Mouse (Mus musculus): Measurements from ENCODE around the gene Snx30. TPM values are rescaled to one million over a fixed set of nuclear protein-coding genes. Genes with fewer than 3 reads are reported as not detected.

Snx30 gene
- total and polyA plus RNA-seq, 3 experiments: 4.2 to 8.6 TPM; not detected in 1

DNA sequence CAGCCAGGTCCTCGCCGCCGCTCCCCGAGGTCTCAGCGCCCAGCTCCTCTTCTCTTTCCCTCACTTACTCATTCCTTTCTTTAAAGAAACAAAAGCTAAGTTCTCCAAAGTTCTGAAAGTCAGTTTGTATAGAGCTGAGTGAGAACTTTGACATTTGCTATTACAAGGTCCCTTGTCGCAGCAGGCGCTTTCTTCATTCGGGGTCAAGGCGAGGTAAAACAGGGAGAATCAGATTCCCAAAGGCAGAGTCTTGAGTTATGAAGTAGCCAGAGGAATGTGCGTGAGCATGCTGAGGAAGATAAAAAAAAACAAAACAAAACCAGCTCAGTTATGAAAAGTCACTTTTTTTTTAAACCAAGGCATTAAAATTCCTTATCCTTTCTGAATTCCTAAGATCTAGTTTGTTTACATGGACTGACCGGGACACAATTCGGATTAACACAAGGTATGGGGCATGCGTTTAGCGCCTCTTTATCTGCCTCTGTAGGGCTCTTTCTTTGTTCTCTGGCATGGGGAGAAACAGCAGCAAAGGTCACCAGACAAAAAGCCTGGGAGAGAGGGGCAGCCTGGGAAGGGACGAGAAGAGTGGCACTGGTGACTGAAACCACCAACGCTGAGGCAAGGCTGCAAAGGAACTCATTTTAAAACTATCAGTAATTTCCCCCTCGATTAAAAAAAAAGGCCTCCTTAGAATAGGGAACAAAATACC lies 33.3 kb upstream of the Snx30 start:
- H3K27ac ChIP-seq (ENCODE audit: control insufficient read depth, low read depth, low read length): no peak overlapping the region
- no peaks in the 10 kb centered on the region for H3K9me3 ChIP-seq (replicated peaks; ENCODE audit: insufficient read depth, low read length)
- no peak overlapping the region for H3K4me3 ChIP-seq (ENCODE audit: control insufficient read depth in 1 of 2, insufficient read depth in 1 of 2, low read depth in 2 of 2, low read length in 2 of 2)
- H3K36me3 ChIP-seq (ENCODE audit: control insufficient read depth in 1 of 2, insufficient read depth in 2 of 2, low read length in 2 of 2): peaks cover 21 to 37% of the 10 kb centered on the region in 2 experiments
- TF ChIP-seq USF2 (IDR thresholded peaks at IDR 0.05; ENCODE audit: borderline replicate concordance in 1 of 2, insufficient read depth in 1 of 2, low read depth in 1 of 2, low read length in 2 of 2): no peak
- TF ChIP-seq ETS1 (IDR thresholded peaks at IDR 0.05; ENCODE audit: low read depth, low read length): no peak
- peaks cover 10 to 18% of the 10 kb centered on the region in 2 experiments for H3K4me1 ChIP-seq (ENCODE audit: control insufficient read depth in 1 of 2, insufficient read depth in 2 of 2, low read length in 2 of 2)
- no peaks in the 10 kb centered on the region for H3K27me3 ChIP-seq (ENCODE audit: control insufficient read depth in 1 of 2, insufficient read depth in 2 of 2, low read length in 2 of 2)
- H3K79me2 ChIP-seq (ENCODE audit: control insufficient read depth, insufficient read depth, low read length, poor library complexity): peaks cover 17% of the 10 kb centered on the region
- DNase-seq (ENCODE audit: low read depth, low spot score): no peak
- no peak overlapping the region for H3K9ac ChIP-seq (ENCODE audit: control insufficient read depth, low read depth, low read length, poor library complexity, severe bottlenecking)

DNA sequence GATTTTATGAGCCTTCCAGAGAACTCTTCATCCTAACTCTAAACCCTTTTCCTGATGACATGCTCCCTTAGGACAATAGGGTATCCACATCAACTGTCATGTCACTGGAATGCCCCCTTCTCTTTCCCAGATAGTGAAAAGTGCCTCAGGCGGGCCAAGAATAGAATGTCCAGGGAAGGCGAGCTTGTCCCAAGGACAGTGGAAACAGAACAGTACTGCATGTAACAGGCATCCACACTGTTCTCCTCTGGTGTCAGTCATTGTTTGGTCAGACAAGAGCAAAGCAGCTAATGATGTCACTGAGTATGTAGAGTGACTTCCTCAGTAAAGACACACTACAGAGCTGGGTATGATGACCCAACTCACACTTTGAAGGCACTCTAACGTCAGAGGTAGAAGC lies 27.8 kb upstream of the Snx30 start:
- H3K9me3 ChIP-seq (replicated peaks; ENCODE audit: insufficient read depth, low read length): no peaks in the 10 kb centered on the region
- TF ChIP-seq CHD2 (IDR thresholded peaks at IDR 0.05; ENCODE audit: low read length) (no peak), POLR2AphosphoS2 (IDR thresholded peaks at IDR 0.05; ENCODE audit: low read length) (no peak), HCFC1 (IDR thresholded peaks at IDR 0.05; ENCODE audit: low read depth, low read length) (no peak), TBP (IDR thresholded peaks at IDR 0.05; ENCODE audit: low read depth, low read length) (no peak), ELF1 (IDR thresholded peaks at IDR 0.05; ENCODE audit: low read depth, low read length) (no peak), MXI1 (IDR thresholded peaks at IDR 0.05; ENCODE audit: low read depth, low read length) (no peak), SMC3 (IDR thresholded peaks at IDR 0.05; ENCODE audit: low read depth, low read length) (no peak), ZMIZ1 (IDR thresholded peaks at IDR 0.05; ENCODE audit: low read depth, low read length) (no peak), MAFK (IDR thresholded peaks at IDR 0.05; ENCODE audit: borderline replicate concordance, low read depth, low read length) (no peak), MAX (IDR thresholded peaks at IDR 0.05; ENCODE audit: low read length) (no peak), USF1 (IDR thresholded peaks at IDR 0.05; ENCODE audit: low read depth, low read length) (no peak), POLR2A (IDR thresholded peaks at IDR 0.05; ENCODE audit: control insufficient read depth in 1 of 2, insufficient read depth in 1 of 2, low read depth in 1 of 2, low read length in 2 of 2, poor library complexity in 1 of 2) (no peak), CHD1 (IDR thresholded peaks at IDR 0.05; ENCODE audit: low read depth, low read length) (no peak), TCF12 (IDR thresholded peaks at IDR 0.05; ENCODE audit: low read depth, low read length) (no peak), GATA1 (IDR thresholded peaks at IDR 0.05; ENCODE audit: low read depth, low read length) (no peak), UBTF (IDR thresholded peaks at IDR 0.05; ENCODE audit: borderline replicate concordance, insufficient read depth, low read depth, low read length) (no peak)
- peaks cover 34 to 45% of the 10 kb centered on the region in 2 experiments for H3K36me3 ChIP-seq (ENCODE audit: control insufficient read depth in 1 of 2, insufficient read depth in 2 of 2, low read length in 2 of 2)
- no peak overlapping the region for H3K27ac ChIP-seq (ENCODE audit: control insufficient read depth, low read depth, low read length)
- no peak overlapping the region for H3K9ac ChIP-seq (ENCODE audit: control insufficient read depth, low read depth, low read length, poor library complexity, severe bottlenecking)
- no peak overlapping the region for H3K4me3 ChIP-seq (ENCODE audit: control insufficient read depth in 1 of 2, insufficient read depth in 1 of 2, low read depth in 2 of 2, low read length in 2 of 2)
- DNase-seq (ENCODE audit: low read depth, low spot score): no peak
- H3K79me2 ChIP-seq (ENCODE audit: control insufficient read depth, insufficient read depth, low read length, poor library complexity): peaks cover 64% of the 10 kb centered on the region
- peaks cover 13 to 17% of the 10 kb centered on the region in 2 experiments for H3K4me1 ChIP-seq (ENCODE audit: control insufficient read depth in 1 of 2, insufficient read depth in 2 of 2, low read length in 2 of 2)
- H3K27me3 ChIP-seq (ENCODE audit: control insufficient read depth in 1 of 2, insufficient read depth in 2 of 2, low read length in 2 of 2): no peaks in the 10 kb centered on the region

All from MEL (cell line).